Mouse (Mus musculus) hindbrain, postnatal 0 days (tissue): ENCODE measurements around the gene Esr2. TPM values are rescaled to one million over a fixed set of nuclear protein-coding genes. Genes with fewer than 3 reads are reported as not detected.
A peak's percentile ranks its signal among the peaks of the same experiment; 100 is the strongest.
"Not testable (repeated sequence)": the region's sequence is repeated elsewhere in the genome, so short reads cannot be mapped to it uniquely, and the experiment has no call there.

Experiments
- ATAC-seq: fragments of 200-750 bp; cut with Nextera tagmentation; 2 replicates; pipeline ENCODE4 v1.8.0; 2017; ENCODE audit warnings: mild to moderate bottlenecking, moderate TSS enrichment, moderate library complexity
- DNase-seq: peaks from one replicate; pipeline ENCODE4 v3.0.0-alpha.2; 2015; ENCODE audit warnings: low spot score
- H3K27ac ChIP-seq: fragments of 300-500 bp; sonication (generic); 2 replicates; pipeline ENCODE4 v1.5.1; 2014; ENCODE audit warnings: mild to moderate bottlenecking
- H3K27me3 ChIP-seq: fragments of 300-500 bp; sonication (generic); 2 replicates; pipeline ENCODE4 v1.6.1; 2014; ENCODE audit warnings: low read length, mixed read lengths; ENCODE audit not compliant: insufficient read depth
- H3K36me3 ChIP-seq: fragments of 300-500 bp; sonication (generic); 2 replicates; pipeline ENCODE4 v1.6.1; 2014; ENCODE audit warnings: low read length, mixed read lengths; ENCODE audit not compliant: insufficient read depth
- H3K4me1 ChIP-seq: fragments of 300-500 bp; sonication (generic); 2 replicates; pipeline ENCODE4 v1.6.1; 2014; ENCODE audit warnings: antibody characterized with exemption, low read length, mixed read lengths; ENCODE audit not compliant: insufficient read depth
- H3K4me2 ChIP-seq: fragments of 300-500 bp; sonication (generic); 2 replicates; pipeline ENCODE4 v1.6.1; 2014; ENCODE audit warnings: low read depth, mild to moderate bottlenecking, low read length, moderate library complexity, mixed read lengths
- H3K4me3 ChIP-seq: fragments of 300-500 bp; sonication (generic); 2 replicates; pipeline ENCODE4 v1.5.1; 2014; ENCODE audit warnings: low read length
- H3K9ac ChIP-seq: fragments of 300-500 bp; sonication (generic); replicated peaks from 2 replicates; pipeline ENCODE4 v1.6.1; 2014; ENCODE audit warnings: mild to moderate bottlenecking, low read length, moderate library complexity, mixed read lengths
- H3K9me3 ChIP-seq: fragments of 300-500 bp; sonication (generic); 2 replicates; pipeline ENCODE4 v1.6.1; 2016; ENCODE audit warnings: low read length, mixed read lengths
- CTCF ChIP-seq: IDR thresholded peaks from 2 replicates; pipeline ENCODE4 v1.5.1; 2016; ENCODE audit warnings: antibody characterized with exemption, control low read depth, low read depth
- WGBS: fragments of 180-500 bp; shearing (Covaris S2); extraction: QIAGEN DNeasy Blood & Tissue Kit; methylation state at CpG from one replicate; pipeline ENCODE4 v1.1.7; 2014; 5-methylcytosine and 5-hydroxymethylcytosine counted together
- polyA plus RNA-seq: library from polyadenylated mRNA; unstranded; fragments of >200 nt; fragmentation: Nextera tagmentation; extraction: Ambion mirVana; gene quantifications from 2 replicates; pipeline ENCODE4 v1.2.1, GENCODE M21; 2015
- total RNA-seq: library from RNA; depleted of rRNA; stranded (reverse); fragments of >200 nt; gene quantifications from 2 replicates; pipeline ENCODE4 v1.2.3, GENCODE M21; 2014; rRNA removed

Esr2 gene
- total RNA-seq, result 0.29 and 0.31 TPM in 2 replicates
- polyA plus RNA-seq, result 0.28 and 0.35 TPM in 2 replicates

- peak; percentile 70; the same call in 1 of the 2 replicates for ATAC-seq
- DNase-seq, result peak; percentile 40
- H3K4me1 ChIP-seq, result peaks cover 6% of the 10 kb centered on the region
- peak within 1 kb of the TSS; percentile 49 for H3K9ac ChIP-seq
- peak within 1 kb of the TSS; percentile 45 for H3K4me3 ChIP-seq
- no peaks in the 10 kb centered on the region for H3K36me3 ChIP-seq
- WGBS, result under 1% methylated on average over 39 of the region's 39 CpGs
- no peak for TF ChIP-seq CTCF
- no peaks in the 10 kb centered on the region for H3K27me3 ChIP-seq
- H3K9me3 ChIP-seq, result no peaks in the 10 kb centered on the region
- no peak within 1 kb of the TSS for H3K27ac ChIP-seq
- peak within 1 kb of the TSS; percentile 96 for H3K4me2 ChIP-seq
Observed at GRCm38 (mm10) chr12:76177000-76177863, at the start of gene Esr2. Esr2 (minus strand) TSS chr12:76177259.

GRCm38 (mm10) chr12:76222104-76222503 is 45.0 kb upstream of the Esr2 start:
- not testable (repeated sequence) for DNase-seq, ATAC-seq, H3K36me3 ChIP-seq, H3K9me3 ChIP-seq, H3K27ac ChIP-seq, H3K4me2 ChIP-seq, H3K4me1 ChIP-seq, H3K4me3 ChIP-seq, H3K27me3 ChIP-seq, H3K9ac ChIP-seq
- 63% methylated on average over 3 of the region's 8 CpGs for WGBS

GRCm38 (mm10) chr12:76216716-76217115 is 39.7 kb upstream of the Esr2 start:
- Histone ChIP-seq H3K4me2 (no peak overlapping the region), H3K4me3 (no peak overlapping the region), H3K9ac (no peak overlapping the region), H3K9me3 (no peaks in the 10 kb centered on the region), H3K27ac (no peak overlapping the region), H3K4me1 (no peaks in the 10 kb centered on the region), H3K36me3 (no peaks in the 10 kb centered on the region), H3K27me3 (no peaks in the 10 kb centered on the region)
- ATAC-seq, result no peak
- no peak for DNase-seq
- 75% methylated on average over 11 of the region's 11 CpGs for WGBS
- TF ChIP-seq CTCF, result no peak

GRCm38 (mm10) chr12:76215121-76215520 is 38.1 kb upstream of the Esr2 start:
- no peak overlapping the region for H3K27ac ChIP-seq
- H3K9me3 ChIP-seq, result no peaks in the 10 kb centered on the region
- ATAC-seq, result no peak
- H3K36me3 ChIP-seq, result no peaks in the 10 kb centered on the region
- no peak for DNase-seq
- TF ChIP-seq CTCF, result no peak
- H3K4me2 ChIP-seq, result no peak overlapping the region
- no peaks in the 10 kb centered on the region for H3K27me3 ChIP-seq
- H3K4me1 ChIP-seq, result no peaks in the 10 kb centered on the region
- H3K4me3 ChIP-seq, result no peak overlapping the region
- WGBS, result 26% methylated on average over 5 of the region's 5 CpGs
- no peak overlapping the region for H3K9ac ChIP-seq

GRCm38 (mm10) chr12:76209429-76209974 is 32.4 kb upstream of the Esr2 start:
- no peak for TF ChIP-seq CTCF

GRCm38 (mm10) chr12:76200326-76200725 is 23.3 kb upstream of the Esr2 start:
- Histone ChIP-seq H3K4me1 (peaks cover 7% of the 10 kb centered on the region), H3K36me3 (no peaks in the 10 kb centered on the region), H3K9ac (no peak overlapping the region), H3K27me3 (no peaks in the 10 kb centered on the region), H3K4me3 (no peak overlapping the region), H3K4me2 (no peak overlapping the region), H3K27ac (no peak overlapping the region), H3K9me3 (no peaks in the 10 kb centered on the region)
- DNase-seq, result no peak
- whole genome bisulfite sequencing, result 75% methylated on average over 4 of the region's 4 CpGs
- TF ChIP-seq CTCF, result no peak
- no peak for ATAC-seq

More at GRCm38 (mm10) chr12:76209429-76209974, 32.4 kb upstream of the Esr2 start:
- H3K9ac ChIP-seq, result no peak overlapping the region
- DNase-seq (no peak), ATAC-seq (no peak)
- H3K4me2 ChIP-seq, result no peak overlapping the region
- no peak overlapping the region for H3K27ac ChIP-seq
- 94% methylated on average over 5 of the region's 5 CpGs for WGBS
- no peaks in the 10 kb centered on the region for H3K4me1 ChIP-seq
- no peaks in the 10 kb centered on the region for H3K27me3 ChIP-seq
- no peaks in the 10 kb centered on the region for H3K9me3 ChIP-seq
- H3K4me3 ChIP-seq, result no peak overlapping the region
- H3K36me3 ChIP-seq, result no peaks in the 10 kb centered on the region

GRCm38 (mm10) chr12:76197071-76197470 is 20.0 kb upstream of the Esr2 start:
- no peak overlapping the region; the same call in 1 of the 2 replicates for H3K4me3 ChIP-seq
- ATAC-seq (peak; percentile 63), DNase-seq (no peak)
- TF ChIP-seq CTCF, result no peak
- peaks cover 7% of the 10 kb centered on the region for H3K4me1 ChIP-seq
- H3K27ac ChIP-seq, result no peak overlapping the region
- H3K36me3 ChIP-seq, result no peaks in the 10 kb centered on the region
- H3K27me3 ChIP-seq, result no peaks in the 10 kb centered on the region
- WGBS, result 34% methylated on average over 8 of the region's 8 CpGs
- H3K9ac ChIP-seq, result no peak overlapping the region
- H3K9me3 ChIP-seq, result no peaks in the 10 kb centered on the region
- peak overlapping the region; percentile 63 for H3K4me2 ChIP-seq
